Mouse (Mus musculus): ENCODE measurements around the gene Hist1h3a.
"Not testable (repeated sequence)": the region's sequence is repeated elsewhere in the genome, so short reads cannot be mapped to it uniquely, and the experiment has no call there.

Gene Hist1h3a

GRCm38 (mm10) chr13:23740910-23741309 lies 21.3 kb downstream of the Hist1h3a start:
- no peak for DNase-seq

GRCm38 (mm10) chr13:23740256-23740840 lies 21.8 kb downstream of the Hist1h3a start:
- no peak for DNase-seq

GRCm38 (mm10) chr13:23739922-23740252 lies 22.3 kb downstream of the Hist1h3a start:
- DNase-seq: no peak

DNA sequence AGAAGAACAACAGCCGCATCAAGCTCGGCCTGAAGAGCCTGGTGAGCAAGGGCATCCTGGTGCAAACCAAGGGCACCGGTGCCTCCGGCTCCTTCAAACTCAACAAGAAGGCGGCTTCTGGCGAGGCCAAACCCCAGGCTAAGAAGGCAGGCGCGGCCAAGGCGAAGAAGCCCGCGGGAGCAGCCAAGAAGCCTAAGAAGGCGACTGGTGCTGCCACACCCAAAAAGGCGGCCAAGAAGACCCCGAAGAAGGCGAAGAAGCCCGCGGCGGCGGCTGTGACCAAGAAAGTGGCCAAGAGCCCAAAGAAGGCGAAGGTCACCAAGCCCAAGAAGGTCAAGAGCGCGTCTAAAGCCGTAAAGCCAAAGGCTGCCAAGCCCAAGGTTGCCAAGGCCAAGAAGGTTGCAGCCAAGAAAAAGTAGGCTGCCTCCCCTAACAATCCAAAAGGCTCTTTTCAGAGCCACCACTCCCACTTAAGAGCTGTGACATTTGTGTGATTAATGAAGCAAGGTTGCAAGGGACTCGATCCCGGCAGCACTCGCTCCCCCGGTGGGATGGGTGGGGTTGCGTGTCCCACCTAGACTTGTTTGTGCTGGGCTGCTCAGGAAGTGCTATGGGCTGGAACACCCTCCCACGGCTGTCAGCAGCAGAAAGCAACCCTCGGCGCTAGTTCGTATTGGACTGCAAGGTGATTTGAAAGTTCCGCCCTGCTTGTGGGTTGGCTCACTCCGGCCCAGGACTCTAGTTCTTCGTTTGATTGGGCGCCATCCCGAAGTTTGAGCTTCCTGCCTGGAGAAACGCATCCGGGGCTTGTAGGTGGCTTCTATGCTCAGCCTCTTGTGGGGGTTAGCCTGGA lies 22.9 kb downstream of the Hist1h3a start:
- peak; percentile 91 to 94 for DNase-seq

GRCm38 (mm10) chr13:23738677-23739068 lies 23.5 kb downstream of the Hist1h3a start, which contains the start of gene Hist1h1c:
Gene Hist1h1c (plus strand): TSS chr13:23738808.
- DNase-seq: peak; percentile 91 to 95

DNA sequence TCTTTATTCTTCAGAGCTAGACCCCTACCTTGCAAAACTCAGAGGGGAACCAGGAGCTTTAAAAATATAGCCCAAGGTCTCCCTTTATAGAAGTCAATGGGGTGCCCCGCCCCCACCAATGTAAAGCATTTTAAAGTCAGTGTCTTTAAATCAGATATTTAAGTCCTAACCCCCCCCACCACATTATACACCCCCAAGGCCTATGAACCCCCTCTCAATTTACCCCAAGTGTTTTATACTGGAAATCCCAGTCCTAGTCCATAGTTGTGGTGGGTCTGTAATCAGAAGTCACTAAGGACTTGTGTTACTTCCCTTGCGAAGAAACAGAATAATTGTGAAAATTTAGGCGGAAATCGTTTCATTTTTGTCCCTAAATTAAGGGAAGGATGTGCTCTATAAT lies 24.1 kb downstream of the Hist1h3a start:
- peak; percentile 28 to 46 for DNase-seq

DNA sequence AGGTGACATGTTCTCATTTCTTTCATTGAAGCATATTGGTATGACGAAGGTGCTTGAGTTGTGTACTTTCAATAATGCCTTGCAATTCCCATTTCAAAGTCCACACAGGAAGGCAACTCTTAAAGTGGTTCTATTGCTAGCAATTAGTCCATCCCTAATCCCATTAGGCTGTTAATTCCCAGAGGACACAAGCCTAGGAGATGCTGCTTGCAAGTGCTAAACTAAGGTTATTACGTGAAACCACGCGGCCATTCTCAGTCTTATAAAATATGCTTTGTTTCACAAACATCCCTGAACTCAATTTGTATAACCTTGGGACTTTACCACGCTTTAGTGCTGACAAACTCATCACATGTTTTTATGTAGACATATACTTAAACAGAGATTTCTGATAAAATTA lies 25.1 kb downstream of the Hist1h3a start:
- DNase-seq: no peak

DNA sequence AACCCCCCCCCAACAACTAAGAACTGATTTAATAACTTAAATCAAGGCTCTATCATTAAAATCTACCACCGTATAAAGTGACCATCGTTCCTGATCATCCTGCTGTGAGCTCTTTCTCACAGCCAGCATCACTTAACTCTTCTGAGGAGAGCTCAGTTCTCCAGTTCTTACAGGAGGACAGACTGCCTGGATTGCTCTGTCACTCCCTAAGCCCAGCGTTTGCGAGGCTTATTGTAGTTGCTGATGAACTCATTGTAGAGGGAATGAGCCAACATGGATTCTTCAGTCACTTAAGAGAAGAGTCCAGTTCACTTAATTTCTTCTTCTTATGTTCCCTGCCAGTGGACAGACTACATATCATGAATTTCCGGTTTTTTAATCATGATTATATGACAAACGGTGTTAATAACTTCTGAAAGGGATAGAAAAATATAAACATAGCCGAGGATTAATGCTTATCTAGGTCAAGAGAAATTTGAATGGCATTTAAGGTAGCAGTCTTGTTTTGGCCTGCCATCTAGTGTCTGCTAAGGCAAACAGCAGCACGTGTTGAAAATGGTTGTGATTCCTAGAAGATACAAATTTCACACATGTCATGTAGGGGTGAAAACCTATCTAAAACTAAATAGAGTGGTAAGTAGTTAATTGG lies 29.9 kb downstream of the Hist1h3a start:
- DNase-seq: peak; percentile 27 to 37

DNA sequence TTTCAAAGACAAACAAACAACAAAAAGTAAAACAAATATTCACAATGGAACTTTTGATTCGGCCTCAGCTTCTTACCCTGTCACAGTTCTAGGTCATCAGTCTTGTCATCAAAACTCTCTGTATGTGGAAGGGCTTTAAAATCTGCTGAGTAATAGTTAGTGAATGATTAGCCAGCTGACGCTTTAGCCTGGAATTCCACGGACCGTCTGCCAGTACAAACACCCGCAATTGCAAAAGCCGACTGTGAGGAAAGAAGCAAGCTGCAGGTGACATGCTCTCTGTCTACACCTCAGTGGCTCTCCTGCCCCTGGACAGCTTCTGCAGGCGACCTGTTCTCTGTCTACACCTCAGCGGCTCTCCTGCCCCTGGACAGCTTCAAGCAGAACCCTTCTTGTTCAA lies 31.7 kb downstream of the Hist1h3a start:
- DNase-seq: peak; percentile 40 to 51

GRCm38 (mm10) chr13:23729706-23730105 lies 32.5 kb downstream of the Hist1h3a start:
- no peak for DNase-seq

DNA sequence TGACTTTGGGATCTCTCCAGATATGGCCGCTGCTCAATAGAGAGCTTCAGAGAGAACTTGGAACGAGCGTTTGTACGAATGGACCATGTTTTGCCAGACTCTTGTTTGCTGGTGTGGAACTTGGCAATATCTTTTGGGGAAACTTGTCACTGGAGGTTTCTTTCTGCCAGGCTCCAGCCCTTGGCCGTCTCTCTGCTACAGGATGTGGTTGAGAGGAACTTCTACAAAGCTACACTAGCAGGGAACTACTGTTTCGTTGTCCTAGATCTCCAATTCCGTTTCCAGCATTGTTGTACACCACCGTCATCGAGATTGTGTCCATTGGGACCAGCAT lies 33.0 kb downstream of the Hist1h3a start:
- no peak for DNase-seq

- DNase-seq: no peak
Observed at GRCm38 (mm10) chr13:23728472-23729191, 33.6 kb downstream of the Hist1h3a start.

- DNase-seq: no peak
Observed at GRCm38 (mm10) chr13:23725213-23725612, 37.0 kb downstream of the Hist1h3a start.

DNA sequence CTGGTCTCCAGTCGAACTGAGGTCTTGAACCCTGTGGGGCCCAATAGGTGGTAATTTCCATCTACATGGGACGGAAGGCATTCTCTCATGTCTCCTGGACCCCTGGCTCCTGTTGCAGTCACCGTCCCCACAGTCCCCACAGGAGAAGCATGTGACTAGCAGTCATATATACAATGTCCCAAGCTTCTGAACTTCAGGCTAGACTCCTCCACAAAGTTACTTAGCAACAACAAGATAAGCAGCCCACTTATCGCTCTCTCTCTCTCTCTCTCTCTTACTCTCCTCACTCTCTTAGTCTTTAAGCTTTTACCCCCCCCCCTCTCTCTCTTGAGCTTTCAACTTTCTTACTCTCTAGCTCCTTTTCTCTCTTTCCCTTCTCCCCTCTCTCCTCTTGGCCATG lies 37.9 kb downstream of the Hist1h3a start:
- no peak for DNase-seq

DNA sequence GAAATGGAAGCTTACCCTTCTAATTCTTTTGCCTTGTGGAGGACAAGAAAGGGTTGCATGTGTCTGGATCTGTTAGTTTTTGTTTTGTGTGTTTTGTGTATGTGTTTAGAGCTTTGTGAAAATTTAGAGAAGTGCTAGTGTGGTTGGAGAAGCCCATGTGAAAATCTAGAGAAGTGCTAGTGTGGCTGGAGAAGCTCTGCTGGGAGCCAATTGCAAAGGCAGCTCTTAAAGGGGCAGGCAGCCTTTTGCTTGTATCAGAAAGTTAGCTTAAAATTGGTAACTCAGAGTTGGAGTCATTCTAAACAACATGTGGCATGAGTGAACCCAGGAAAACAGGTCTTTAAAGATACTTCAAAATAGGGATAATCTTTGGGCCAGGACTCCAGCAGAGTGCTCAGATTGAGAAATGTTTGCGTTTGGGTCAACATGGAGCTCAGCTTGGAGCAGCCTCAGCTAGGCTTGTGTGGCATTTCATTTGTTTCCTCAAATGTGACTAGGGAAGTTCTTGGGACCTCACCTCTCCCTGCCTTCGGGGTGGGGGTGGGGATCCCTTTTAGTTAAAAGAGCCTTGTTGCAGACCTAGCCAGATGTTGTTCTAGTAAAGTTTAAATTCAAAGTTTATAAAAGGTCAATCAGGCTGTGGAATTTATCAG lies 44.5 kb downstream of the Hist1h3a start:
- not testable (repeated sequence) for DNase-seq

GRCm38 (mm10) chr13:23717176-23717575 lies 45.0 kb downstream of the Hist1h3a start:
- DNase-seq: no peak

- no peak for DNase-seq
Observed at GRCm38 (mm10) chr13:23716261-23717042, 45.7 kb downstream of the Hist1h3a start.
